ENCODE assay signal across 9 mouse cellular contexts in genomic region chr2:30901646-30902160, GRCm38 (mm10). TPM values are rescaled to one million over a fixed set of nuclear protein-coding genes. Genes with fewer than 3 reads are reported as not detected.
DNase-seq lines count a peak whose midpoint lies in the region; ATAC-seq and TF ChIP-seq lines count a peak whose summit lies in the region.
"Had no signal": no experiment of that assay in that cellular context is flagged by ENCODE, and none has a peak within 500 bp of the region (broad histone marks: within the 10 kb centered on the region; RNA-seq: fewer than 3 reads in every experiment).

No protein-coding gene starts in this region.

- intact Hi-C loops in heart, postnatal 25 days (cut with DNase I): no loop called here

- H3K9me3 ChIP-seq in heart, embryonic 11.5 days (replicated peaks; ENCODE audit: control insufficient read depth, low read length): no peaks in the 10 kb centered on the region
- no peaks in the 10 kb centered on the region for H3K9me3 ChIP-seq in neural tube, embryonic 12.5 days
- no peaks in the 10 kb centered on the region for H3K9me3 ChIP-seq in limb, embryonic 14.5 days (ENCODE audit: control insufficient read depth, low read length)

- no peak for TF ChIP-seq POLR2A in limb, embryonic 14.5 days (IDR thresholded peaks at IDR 0.05; ENCODE audit: borderline replicate concordance, extremely low read depth, insufficient read depth, insufficient read length)

- no peak overlapping the region for H3K27ac ChIP-seq in heart, embryonic 11.5 days (ENCODE audit: low read depth, low read length)
- no peak overlapping the region for H3K27ac ChIP-seq in neural tube, embryonic 12.5 days
- no peak overlapping the region for H3K27ac ChIP-seq in limb, embryonic 14.5 days (replicated peaks; ENCODE audit: low read depth, low read length)

- H3K4me1 ChIP-seq in heart, embryonic 11.5 days (ENCODE audit: control insufficient read depth, insufficient read depth, low read length): peaks cover 34% of the 10 kb centered on the region
- peaks cover 24% of the 10 kb centered on the region for H3K4me1 ChIP-seq in neural tube, embryonic 12.5 days
- H3K4me1 ChIP-seq in limb, embryonic 14.5 days (ENCODE audit: control insufficient read depth, insufficient read depth, low read length): peaks cover 32% of the 10 kb centered on the region

- no peak overlapping the region for H3K9ac ChIP-seq in heart, embryonic 11.5 days (ENCODE audit: low read depth, low read length)
- no peak overlapping the region for H3K9ac ChIP-seq in neural tube, embryonic 12.5 days
- H3K9ac ChIP-seq in limb, embryonic 14.5 days (ENCODE audit: low read depth, low read length, severe bottlenecking): 0 out of 2 replicates have a peak overlapping the region, but pooled peaks have one; percentile 2

- ATAC-seq in heart, embryonic 11.5 days (replicated peaks; ENCODE audit: insufficient number of reproducible peaks, low FRiP score, low TSS enrichment): no peak
- ATAC-seq in neural tube, embryonic 12.5 days (ENCODE audit: low FRiP score, low read depth): no peak
- ATAC-seq in limb, embryonic 14.5 days (ENCODE audit: low FRiP score, low read depth): no peak
- ATAC-seq in inflammation-experienced regulatory T-cells, adult 6 months: no peak

- peaks cover 11% of the 10 kb centered on the region for H3K27me3 ChIP-seq in heart, embryonic 11.5 days (ENCODE audit: control insufficient read depth, insufficient read depth, low read length)
- peaks cover 28% of the 10 kb centered on the region for H3K27me3 ChIP-seq in neural tube, embryonic 12.5 days (replicated peaks)
- no peaks in the 10 kb centered on the region for H3K27me3 ChIP-seq in limb, embryonic 14.5 days (ENCODE audit: control insufficient read depth, insufficient read depth, low read length)

- no peak overlapping the region for H3K4me3 ChIP-seq in heart, embryonic 11.5 days (ENCODE audit: low read depth, low read length)
- no peak overlapping the region for H3K4me3 ChIP-seq in neural tube, embryonic 12.5 days
- H3K4me3 ChIP-seq in limb, embryonic 14.5 days (replicated peaks; ENCODE audit: low read length): peak overlapping the region; percentile 53

- DNase-seq in heart, postnatal 25 days (ENCODE audit: low spot score): no peak
- DNase-seq in neural tube, embryonic 10.5 days (ENCODE audit: extremely low spot score, low spot score): no peak
- DNase-seq in limb, embryonic 14.5 days (ENCODE audit: low spot score): no peak
- DNase-seq in spleen, postnatal 14 days (ENCODE audit: low spot score in 2 of 2): no peak
- DNase-seq in adrenal gland, adult 18-20 months (ENCODE audit: low spot score in 2 of 2): no peak

- peak overlapping the region; percentile 76; the same call in 1 of the 2 replicates for H3K4me2 ChIP-seq in heart, embryonic 11.5 days
- peak overlapping the region; percentile 63 for H3K4me2 ChIP-seq in neural tube, embryonic 12.5 days (replicated peaks)
- H3K4me2 ChIP-seq in limb, embryonic 14.5 days (replicated peaks; ENCODE audit: low read depth, low read length, severe bottlenecking): peak overlapping the region; percentile 92

- H3K36me3 ChIP-seq in heart, embryonic 11.5 days (ENCODE audit: control insufficient read depth, insufficient read depth, low read length): no peaks in the 10 kb centered on the region
- H3K36me3 ChIP-seq in neural tube, embryonic 12.5 days: no peaks in the 10 kb centered on the region
- H3K36me3 ChIP-seq in limb, embryonic 14.5 days (ENCODE audit: control insufficient read depth, insufficient read depth, low read length): no peaks in the 10 kb centered on the region

- 41% methylated on average over 6 of the region's 6 CpGs for whole genome bisulfite sequencing in heart, embryonic 11.5 days (ENCODE audit: insufficient replicate concordance)
- WGBS in neural tube, embryonic 12.5 days: 53% methylated on average over 6 of the region's 6 CpGs
- 43% methylated on average over 6 of the region's 6 CpGs for WGBS in limb, embryonic 14.5 days

RNA-seq across cellular contexts. Expression of gene Ptges, which starts 28.0 kb away (rescaled TPM):
- 3.1 and 3.6 TPM in 2 replicates for polyA plus RNA-seq in heart, embryonic 11.5 days (2014; fragmentation: Nextera tagmentation; extraction: Ambion mirVana)
- total RNA-seq in heart, postnatal 25 days (2021): 1 to 10 TPM; 2.3 to 2.7 TPM
- 2.9 and 3.7 TPM in 2 replicates for polyA plus RNA-seq in neural tube, embryonic 12.5 days (2016; fragmentation: Nextera tagmentation; extraction: Ambion mirVana)
- 16.4 and 22.7 TPM in 2 replicates for polyA plus RNA-seq in limb, embryonic 14.5 days (2012; rRNA removed)
- polyA plus RNA-seq in limb, embryonic 14.5 days (2014; fragmentation: Nextera tagmentation; extraction: Ambion mirVana): 17.8 and 20.5 TPM in 2 replicates
- polyA plus RNA-seq in inflammation-experienced regulatory T-cells, adult 6 months (2017; shearing (Covaris generic)): not detected
- 10 to 100 TPM; 23.9 to 63.5 TPM for total RNA-seq in adrenal gland, adult 18-20 months (2021)
- total RNA-seq: neutrophil, adult 5-6 weeks had no signal

RNA-seq across cellular contexts. Expression of gene Tor1b, which starts 51.1 kb away (rescaled TPM):
- polyA plus RNA-seq in heart, embryonic 11.5 days (2014; fragmentation: Nextera tagmentation; extraction: Ambion mirVana): 23.3 and 23.7 TPM in 2 replicates
- 10 to 100 TPM; 22.8 to 25.6 TPM for total RNA-seq in heart, postnatal 25 days (2021)
- polyA plus RNA-seq in neural tube, embryonic 12.5 days (2016; fragmentation: Nextera tagmentation; extraction: Ambion mirVana): 20.4 and 20.7 TPM in 2 replicates
- 45.3 and 45.9 TPM in 2 replicates for polyA plus RNA-seq in limb, embryonic 14.5 days (2012; rRNA removed)
- 39.6 and 40.7 TPM in 2 replicates for polyA plus RNA-seq in limb, embryonic 14.5 days (2014; fragmentation: Nextera tagmentation; extraction: Ambion mirVana)
- polyA plus RNA-seq in inflammation-experienced regulatory T-cells, adult 6 months (2017; shearing (Covaris generic)): 10 to 100 TPM; 15.6 to 26.9 (median 22.2) TPM
- 10 to 100 TPM; 44.9 to 56.5 TPM for total RNA-seq in adrenal gland, adult 18-20 months (2021)
